Mouse (Mus musculus) lung, adult 2 months (tissue): Measurements from ENCODE around the gene Ctdsp1.

ENCODE experiments used
- CTCF ChIP-seq: fragments of 200-500 bp; IDR thresholded peaks from 2 replicates; pipeline ENCODE4 v1.5.1; 2011; ENCODE audit warnings: mild to moderate bottlenecking, low read length, control low read depth; ENCODE audit not compliant: insufficient read depth
- POLR2A ChIP-seq: fragments of 200-500 bp; IDR thresholded peaks from 2 replicates; pipeline ENCODE4 v1.6.1; 2011; ENCODE audit warnings: low read depth, mild to moderate bottlenecking, control low read depth, low read length, borderline replicate concordance; ENCODE audit errors: extremely low read depth

- TF ChIP-seq POLR2A (no peak), CTCF (no peak)
Observed at GRCm38 (mm10) chr1:74373372-74373771, 17.9 kb upstream of the Ctdsp1 start.
